Mouse (Mus musculus) intestine, embryonic 14.5 days (tissue): ENCODE data around the gene Ccdc141. TPM values are rescaled to one million over a fixed set of nuclear protein-coding genes. Genes with fewer than 3 reads are reported as not detected.
"Not testable (repeated sequence)": the region's sequence is repeated elsewhere in the genome, so short reads cannot be mapped to it uniquely, and the experiment has no call there.

Experiments
- ATAC-seq: fragments of 200-750 bp; cut with Nextera tagmentation; replicated peaks from 2 replicates; pipeline ENCODE4 v1.8.0; 2017; ENCODE audit warnings: low read depth, moderate number of reproducible peaks, moderate TSS enrichment, moderate library complexity; ENCODE audit not compliant: low FRiP score, low TSS enrichment
- DNase-seq: peaks from one replicate; pipeline ENCODE4 v3.0.0-alpha.2; 2018; ENCODE audit warnings: low spot score
- H3K27ac ChIP-seq: fragments of 300-500 bp; sonication (generic); 2 replicates; pipeline ENCODE4 v1.5.1; 2014; ENCODE audit warnings: low read depth, mild to moderate bottlenecking, control low read depth
- H3K27me3 ChIP-seq: fragments of 300-500 bp; sonication (generic); replicated peaks from 2 replicates; pipeline ENCODE4 v1.6.1; 2014; ENCODE audit warnings: low read length, control low read depth; ENCODE audit not compliant: control insufficient read depth, insufficient read depth
- H3K36me3 ChIP-seq: fragments of 300-500 bp; sonication (generic); 2 replicates; pipeline ENCODE4 v1.6.1; 2014; ENCODE audit warnings: low read length, control low read depth; ENCODE audit not compliant: control insufficient read depth, insufficient read depth
- H3K4me1 ChIP-seq: fragments of 300-500 bp; sonication (generic); replicated peaks from 2 replicates; pipeline ENCODE4 v1.6.1; 2014; ENCODE audit warnings: low read length, control low read depth, mixed read lengths; ENCODE audit not compliant: control insufficient read depth, insufficient read depth
- H3K4me2 ChIP-seq: fragments of 300-500 bp; sonication (generic); 2 replicates; pipeline ENCODE4 v1.6.1; 2014; ENCODE audit warnings: low read length
- H3K4me3 ChIP-seq: fragments of 300-500 bp; sonication (generic); 2 replicates; pipeline ENCODE4 v1.5.1; 2014; ENCODE audit warnings: low read depth, low read length, control low read depth, mixed read lengths
- H3K9ac ChIP-seq: fragments of 300-500 bp; sonication (generic); 2 replicates; pipeline ENCODE4 v1.6.1; 2014; ENCODE audit warnings: mild to moderate bottlenecking, low read length
- H3K9me3 ChIP-seq: fragments of 300-500 bp; sonication (generic); 2 replicates; pipeline ENCODE4 v1.6.1; 2016; ENCODE audit warnings: low read length, control low read depth; ENCODE audit not compliant: control insufficient read depth
- WGBS: fragments of 180-500 bp; shearing (Covaris S2); extraction: QIAGEN DNeasy Blood & Tissue Kit; methylation state at CpG from one replicate; pipeline ENCODE4 v1.1.7; 2014; 5-methylcytosine and 5-hydroxymethylcytosine counted together
- polyA plus RNA-seq: library from polyadenylated mRNA; unstranded; fragments of >200 nt; fragmentation: Nextera tagmentation; extraction: Ambion mirVana; gene quantifications from 2 replicates; pipeline ENCODE4 v1.2.1, GENCODE M21; 2014

Gene Ccdc141
- polyA plus RNA-seq, 1 experiment from 2014 or later = 7.4 TPM

DNA sequence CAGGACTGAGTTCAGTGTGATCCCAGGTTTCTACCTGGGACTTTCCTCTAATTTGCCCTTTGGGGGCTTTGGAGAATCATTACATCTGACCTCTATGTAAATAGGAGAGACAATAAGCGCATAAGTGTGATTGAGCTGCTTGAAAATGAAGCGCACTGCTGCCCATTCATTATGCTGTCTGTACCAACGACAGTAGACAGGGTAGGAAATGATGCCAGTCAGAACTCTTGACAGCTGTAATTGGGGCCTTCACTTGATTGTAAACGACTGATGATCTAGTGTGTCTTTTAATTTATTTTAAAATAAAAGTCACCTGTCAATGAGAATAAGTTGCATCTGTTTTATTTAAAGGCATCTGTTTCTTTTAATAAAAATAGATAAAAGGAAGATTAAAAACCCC is 152.7 kb downstream of the Ccdc141 start:
- WGBS = 69% methylated on average over 4 of the region's 4 CpGs
- no peak overlapping the region for H3K9ac ChIP-seq
- no peaks in the 10 kb centered on the region for H3K4me1 ChIP-seq
- no peaks in the 10 kb centered on the region for H3K27me3 ChIP-seq
- DNase-seq (no peak), ATAC-seq (no peak)
- H3K9me3 ChIP-seq = no peaks in the 10 kb centered on the region
- H3K4me2 ChIP-seq = no peak overlapping the region
- no peak overlapping the region for H3K4me3 ChIP-seq
- H3K27ac ChIP-seq = no peak overlapping the region
- no peaks in the 10 kb centered on the region for H3K36me3 ChIP-seq

GRCm38 (mm10) chr2:77013449-77013848 is 157.0 kb downstream of the Ccdc141 start:
- not testable (repeated sequence) for H3K9me3 ChIP-seq

GRCm38 (mm10) chr2:77011981-77012380 is 158.5 kb downstream of the Ccdc141 start:
- no peak for ATAC-seq
- H3K27me3 ChIP-seq = no peaks in the 10 kb centered on the region
- DNase-seq = no peak
- no peak overlapping the region for H3K4me2 ChIP-seq
- no peaks in the 10 kb centered on the region for H3K36me3 ChIP-seq
- WGBS = 70% methylated on average over 5 of the region's 5 CpGs
- no peak overlapping the region for H3K9ac ChIP-seq
- no peak overlapping the region for H3K4me3 ChIP-seq
- no peaks in the 10 kb centered on the region for H3K4me1 ChIP-seq
- no peaks in the 10 kb centered on the region for H3K9me3 ChIP-seq
- H3K27ac ChIP-seq = no peak overlapping the region

More at GRCm38 (mm10) chr2:77013449-77013848, 157.0 kb downstream of the Ccdc141 start:
- WGBS = 90% methylated on average over 6 of the region's 6 CpGs
- H3K27ac ChIP-seq, H3K4me3 ChIP-seq, H3K9ac ChIP-seq, ATAC-seq, H3K27me3 ChIP-seq, H3K4me2 ChIP-seq, DNase-seq, H3K36me3 ChIP-seq, H3K4me1 ChIP-seq: not testable (repeated sequence)

DNA sequence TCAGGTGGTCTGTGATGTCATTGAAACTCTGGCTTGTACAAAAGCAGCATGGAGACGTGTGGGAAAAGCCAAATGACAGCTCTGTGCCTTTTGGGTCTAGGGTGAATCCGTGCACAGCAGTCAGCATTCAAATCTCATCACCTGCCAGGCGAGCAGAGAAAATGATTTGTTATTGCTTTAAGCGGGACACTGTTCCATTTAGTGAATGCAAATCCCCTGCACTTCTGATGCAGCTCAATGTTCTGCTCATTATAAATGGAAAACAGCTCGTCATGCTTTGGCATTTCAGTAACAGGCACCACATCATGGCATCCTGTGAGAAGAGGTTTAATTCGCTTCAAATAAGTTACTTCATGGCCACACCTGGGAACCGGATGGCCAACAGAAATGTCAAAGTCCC is 163.4 kb downstream of the Ccdc141 start:
- Histone ChIP-seq H3K4me2 (no peak overlapping the region), H3K4me1 (no peaks in the 10 kb centered on the region), H3K36me3 (no peaks in the 10 kb centered on the region), H3K9me3 (no peaks in the 10 kb centered on the region), H3K27ac (no peak overlapping the region), H3K9ac (no peak overlapping the region), H3K27me3 (no peaks in the 10 kb centered on the region), H3K4me3 (no peak overlapping the region)
- DNase-seq (no peak), ATAC-seq (no peak)
- 83% methylated on average over 7 of the region's 7 CpGs for WGBS

DNA sequence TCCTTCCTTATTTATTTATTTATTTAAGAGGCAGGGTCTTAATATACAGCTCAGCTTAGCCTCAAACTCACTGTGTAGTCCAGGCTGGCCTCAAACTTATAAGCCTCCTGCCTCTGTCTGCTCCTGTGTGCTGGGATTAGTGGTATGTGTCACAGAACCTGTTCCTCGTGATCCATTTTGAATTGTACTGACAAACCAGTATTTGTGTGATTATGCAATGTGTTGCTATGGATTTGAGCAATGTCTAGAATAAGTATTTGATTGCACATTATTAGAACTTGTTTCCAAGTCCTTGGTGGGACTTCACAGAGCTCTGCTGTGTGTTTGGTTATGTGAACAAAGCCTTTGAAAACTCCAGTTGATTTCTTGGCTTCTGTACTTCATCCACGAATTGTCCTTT is 167.3 kb downstream of the Ccdc141 start:
- Histone ChIP-seq H3K4me2 (no peak overlapping the region), H3K36me3 (no peaks in the 10 kb centered on the region), H3K27ac (no peak overlapping the region), H3K4me3 (no peak overlapping the region), H3K4me1 (no peaks in the 10 kb centered on the region), H3K27me3 (no peaks in the 10 kb centered on the region), H3K9ac (no peak overlapping the region), H3K9me3 (no peaks in the 10 kb centered on the region)
- no peak for ATAC-seq
- WGBS = 64% methylated on average over 2 of the region's 2 CpGs
- DNase-seq = no peak

- no peak overlapping the region for H3K27ac ChIP-seq
- H3K27me3 ChIP-seq = no peaks in the 10 kb centered on the region
- WGBS = 48% methylated on average over 5 of the region's 5 CpGs
- H3K9me3 ChIP-seq = no peaks in the 10 kb centered on the region
- no peak for ATAC-seq
- no peak overlapping the region for H3K9ac ChIP-seq
- no peaks in the 10 kb centered on the region for H3K36me3 ChIP-seq
- no peaks in the 10 kb centered on the region for H3K4me1 ChIP-seq
- H3K4me3 ChIP-seq = no peak overlapping the region
- no peak overlapping the region for H3K4me2 ChIP-seq
- no peak for DNase-seq
These were observed 172.1 kb downstream of the Ccdc141 start for GRCm38 (mm10) chr2:76998351-76998750.

DNA sequence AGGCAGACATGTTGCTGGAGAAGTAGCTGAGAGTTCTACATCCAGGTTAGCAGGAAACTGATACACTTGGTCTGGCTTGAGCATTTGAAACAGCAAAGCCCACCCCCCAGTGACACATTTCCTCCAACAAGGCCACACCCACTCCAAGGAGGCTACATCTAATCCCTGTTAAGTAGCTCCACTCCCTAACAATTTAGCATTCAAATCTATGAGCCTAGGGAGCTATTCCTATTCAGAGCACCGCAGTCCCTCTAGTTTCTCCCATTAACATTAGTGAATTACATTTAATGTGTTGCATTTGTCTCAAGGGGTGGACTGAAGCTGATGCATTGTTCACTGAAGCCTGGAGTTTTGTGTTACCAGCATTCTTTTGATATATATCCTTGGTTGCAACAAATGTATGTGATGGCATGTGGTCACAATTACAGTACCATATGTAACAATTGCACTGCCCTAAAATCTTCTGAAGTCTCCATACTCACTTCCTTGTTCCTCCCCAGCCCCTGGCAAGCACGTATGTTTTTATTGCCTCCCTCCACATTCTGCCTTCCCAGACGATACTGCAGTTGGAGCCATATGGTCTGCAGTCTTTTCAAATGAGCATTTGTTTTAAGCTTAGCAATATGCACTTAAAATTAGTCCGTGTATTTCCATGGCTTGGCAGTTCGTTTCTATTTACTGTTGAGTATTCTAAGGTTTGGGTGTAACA is 177.8 kb downstream of the Ccdc141 start:
- H3K9me3 ChIP-seq = no peaks in the 10 kb centered on the region
- ATAC-seq (no peak), DNase-seq (no peak)
- no peaks in the 10 kb centered on the region for H3K27me3 ChIP-seq
- H3K4me2 ChIP-seq = no peak overlapping the region
- 72% methylated on average over 5 of the region's 5 CpGs for WGBS
- H3K27ac ChIP-seq = no peak overlapping the region
- no peak overlapping the region for H3K9ac ChIP-seq
- H3K4me3 ChIP-seq = no peak overlapping the region
- H3K36me3 ChIP-seq = no peaks in the 10 kb centered on the region
- no peaks in the 10 kb centered on the region for H3K4me1 ChIP-seq

DNA sequence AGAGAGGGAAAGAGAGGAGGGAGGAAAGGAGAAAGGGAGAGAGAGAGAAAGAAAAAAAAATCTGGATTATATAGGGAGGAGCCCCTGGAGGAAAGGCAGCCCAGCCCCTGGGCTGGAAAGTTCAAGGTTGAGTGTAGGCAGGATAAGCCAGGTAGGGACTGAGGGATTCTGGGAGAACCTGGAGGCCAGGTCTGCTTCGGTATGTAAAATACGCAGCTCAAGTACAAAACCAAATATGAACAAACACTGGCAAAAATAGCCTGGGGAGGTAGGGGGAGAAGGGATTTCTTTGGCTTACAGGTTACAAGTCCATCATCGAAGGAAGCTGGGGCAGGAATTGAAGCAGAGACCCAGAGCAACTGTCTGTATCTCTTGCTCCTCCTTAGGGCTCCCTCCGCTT is 183.1 kb downstream of the Ccdc141 start:
- no peaks in the 10 kb centered on the region for H3K4me1 ChIP-seq
- H3K4me2 ChIP-seq = no peak overlapping the region
- no peak overlapping the region for H3K4me3 ChIP-seq
- no peaks in the 10 kb centered on the region for H3K36me3 ChIP-seq
- no peak for ATAC-seq
- no peaks in the 10 kb centered on the region for H3K9me3 ChIP-seq
- no peak overlapping the region for H3K27ac ChIP-seq
- H3K9ac ChIP-seq = no peak overlapping the region
- DNase-seq = no peak
- H3K27me3 ChIP-seq = no peaks in the 10 kb centered on the region
- WGBS = 82% methylated on average over 4 of the region's 4 CpGs

DNA sequence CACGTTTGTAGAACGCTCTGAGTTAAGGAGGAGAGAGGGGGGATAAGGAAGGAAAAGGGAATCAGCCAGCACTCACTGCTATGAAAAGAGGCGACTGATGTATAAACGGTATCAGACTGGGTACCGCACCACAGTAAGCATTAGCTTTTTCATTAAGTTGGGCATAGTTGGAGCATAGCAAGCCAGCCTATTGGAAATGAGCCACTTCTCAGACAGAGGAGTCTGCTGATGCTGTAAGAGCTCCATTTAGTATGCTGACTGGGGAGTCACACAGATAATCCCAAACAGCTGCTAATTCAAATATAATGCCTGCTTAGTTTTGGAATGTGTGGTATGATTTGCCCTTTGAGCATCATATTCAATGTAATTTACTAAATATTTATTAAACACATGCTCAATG is 186.1 kb downstream of the Ccdc141 start:
- Histone ChIP-seq H3K4me2 (no peak overlapping the region), H3K27me3 (no peaks in the 10 kb centered on the region), H3K4me3 (no peak overlapping the region), H3K27ac (no peak overlapping the region), H3K9ac (no peak overlapping the region), H3K4me1 (no peaks in the 10 kb centered on the region), H3K36me3 (no peaks in the 10 kb centered on the region), H3K9me3 (no peaks in the 10 kb centered on the region)
- ATAC-seq (no peak), DNase-seq (no peak)
- 86% methylated on average over 5 of the region's 5 CpGs for WGBS
